Mouse (Mus musculus): ENCODE measurements around the gene Gm20388.
"Not testable (repeated sequence)": the region's sequence is repeated elsewhere in the genome, so short reads cannot be mapped to it uniquely, and the experiment has no call there.

The Gm20388 gene

GRCm38 (mm10) chr8:121128531-121129264 lies 1218.1 kb downstream of the Gm20388 start:
- DNase-seq, result no peak

- no peak for DNase-seq
Measured at GRCm38 (mm10) chr8:121129265-121129940, 1218.8 kb downstream of the Gm20388 start.

- DNase-seq, result peak; percentile 29 to 32
Measured at GRCm38 (mm10) chr8:121130522-121130921, 1219.9 kb downstream of the Gm20388 start.

- no peak for DNase-seq
Measured at GRCm38 (mm10) chr8:121132961-121133513, 1222.4 kb downstream of the Gm20388 start.

- DNase-seq, result no peak
Measured at GRCm38 (mm10) chr8:121134102-121134501, 1223.5 kb downstream of the Gm20388 start.

- no peak for DNase-seq
Measured at GRCm38 (mm10) chr8:121134512-121134911, 1223.9 kb downstream of the Gm20388 start.

GRCm38 (mm10) chr8:121136856-121137255 lies 1226.2 kb downstream of the Gm20388 start:
- DNase-seq, result no peak

GRCm38 (mm10) chr8:121145457-121146134 lies 1235.0 kb downstream of the Gm20388 start:
- DNase-seq, result not testable (repeated sequence)

GRCm38 (mm10) chr8:121148573-121149083 lies 1238.0 kb downstream of the Gm20388 start:
- no peak for DNase-seq

GRCm38 (mm10) chr8:121152394-121152793 lies 1241.8 kb downstream of the Gm20388 start:
- DNase-seq, result no peak

- no peak for DNase-seq
Measured at GRCm38 (mm10) chr8:121156990-121157491, 1246.4 kb downstream of the Gm20388 start.

GRCm38 (mm10) chr8:121158812-121159211 lies 1248.2 kb downstream of the Gm20388 start:
- no peak for DNase-seq

GRCm38 (mm10) chr8:121161437-121161836 lies 1250.8 kb downstream of the Gm20388 start:
- no peak for DNase-seq

- DNase-seq, result no peak
Measured at GRCm38 (mm10) chr8:121162413-121162812, 1251.8 kb downstream of the Gm20388 start.

- no peak for DNase-seq
Measured at GRCm38 (mm10) chr8:121162906-121163695, 1252.5 kb downstream of the Gm20388 start.

- DNase-seq, result no peak
Measured at GRCm38 (mm10) chr8:121164017-121164469, 1253.4 kb downstream of the Gm20388 start.

- DNase-seq, result no peak
Measured at GRCm38 (mm10) chr8:121168033-121168432, 1257.4 kb downstream of the Gm20388 start.

- DNase-seq, result no peak
Measured at GRCm38 (mm10) chr8:121170116-121170515, 1259.5 kb downstream of the Gm20388 start.

- DNase-seq, result no peak
Measured at GRCm38 (mm10) chr8:121170626-121171552, 1260.2 kb downstream of the Gm20388 start.

GRCm38 (mm10) chr8:121172567-121172966 lies 1261.9 kb downstream of the Gm20388 start:
- no peak for DNase-seq

GRCm38 (mm10) chr8:121174178-121174577 lies 1263.5 kb downstream of the Gm20388 start:
- no peak for DNase-seq

Data from B cell, adult 2 months (primary cell).